Mouse (Mus musculus): ENCODE results near the gene Msh4. TPM values are rescaled to one million over a fixed set of nuclear protein-coding genes. Genes with fewer than 3 reads are reported as not detected.
A peak's percentile ranks its signal among the peaks of the same experiment; 100 is the strongest.

Msh4 gene
- polyA plus RNA-seq (2015; fragmentation: Nextera tagmentation; extraction: Ambion mirVana): 0.08 and 0.09 TPM in 2 replicates

DNA sequence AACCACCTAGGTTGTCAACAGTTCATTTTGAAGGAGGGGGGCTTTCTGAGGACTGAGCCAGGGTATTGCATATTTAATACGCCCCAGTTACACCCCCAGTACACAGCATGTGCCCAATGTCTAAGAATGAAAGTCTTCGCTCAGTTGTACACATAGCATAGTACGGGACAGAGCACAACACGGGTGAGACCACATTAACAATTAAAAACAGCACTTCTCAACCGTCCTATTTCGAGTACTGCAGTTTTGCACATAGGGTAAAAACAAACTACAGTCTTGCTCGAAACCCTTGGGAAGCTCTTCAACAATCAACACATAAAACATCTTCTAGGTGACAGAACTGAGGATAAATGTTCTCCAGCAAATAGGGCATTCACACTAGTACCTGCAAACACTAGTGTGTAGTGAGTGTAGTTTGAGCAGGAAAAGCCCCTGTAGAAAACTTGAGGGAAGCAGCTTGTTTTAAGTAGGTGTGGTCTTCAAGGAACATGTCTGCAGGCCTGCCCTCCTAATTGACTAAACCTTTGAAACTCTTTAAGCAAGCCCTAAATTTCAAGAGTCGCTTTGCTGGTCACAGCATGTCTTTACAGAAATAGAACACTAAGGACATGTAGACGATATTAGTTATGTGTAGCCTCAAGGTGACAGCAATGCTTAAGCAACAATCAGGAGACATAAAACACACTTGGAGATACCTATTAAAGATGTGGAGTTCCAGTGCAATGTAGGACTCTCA lies at the start of gene Msh4:
Msh4 (minus strand) TSS at position 3 of the 736 bp plus-strand sequence.
- peaks cover 77% of the 10 kb centered on the region for H3K36me3 ChIP-seq
- no peak within 1 kb of the TSS for H3K4me3 ChIP-seq
- H3K27ac ChIP-seq: no peak within 1 kb of the TSS
- H3K4me1 ChIP-seq: peaks cover 29% of the 10 kb centered on the region
- H3K4me2 ChIP-seq: no peak within 1 kb of the TSS
- 78% methylated on average over 9 of the region's 9 CpGs for WGBS
- H3K9me3 ChIP-seq: no peaks in the 10 kb centered on the region
- H3K27me3 ChIP-seq: no peaks in the 10 kb centered on the region
- H3K9ac ChIP-seq: no peak within 1 kb of the TSS
- no peak for ATAC-seq (ENCODE audit: insufficient number of reproducible peaks, low FRiP score, low TSS enrichment, low read depth)

GRCm38 (mm10) chr3:153948176-153948575 lies 42.2 kb upstream of the Msh4 start:
- no peaks in the 10 kb centered on the region for H3K9me3 ChIP-seq
- WGBS: 71% methylated on average over 2 of the region's 2 CpGs
- peaks cover 6% of the 10 kb centered on the region for H3K4me1 ChIP-seq
- no peak for ATAC-seq (ENCODE audit: insufficient number of reproducible peaks, low FRiP score, low TSS enrichment, low read depth)
- H3K36me3 ChIP-seq: no peaks in the 10 kb centered on the region
- H3K27ac ChIP-seq: no peak overlapping the region
- no peak overlapping the region for H3K9ac ChIP-seq
- no peak overlapping the region for H3K4me2 ChIP-seq
- H3K27me3 ChIP-seq: no peaks in the 10 kb centered on the region
- H3K4me3 ChIP-seq: no peak overlapping the region

- Histone ChIP-seq H3K36me3 (no peaks in the 10 kb centered on the region), H3K4me2 (no peak overlapping the region), H3K9me3 (no peaks in the 10 kb centered on the region), H3K27ac (no peak overlapping the region), H3K4me3 (no peak overlapping the region), H3K4me1 (peaks cover 14% of the 10 kb centered on the region), H3K27me3 (no peaks in the 10 kb centered on the region), H3K9ac (no peak overlapping the region)
- no peak for ATAC-seq (ENCODE audit: insufficient number of reproducible peaks, low FRiP score, low TSS enrichment, low read depth)
- 73% methylated on average over 4 of the region's 4 CpGs for WGBS
Measured at GRCm38 (mm10) chr3:153947271-153947670, 41.3 kb upstream of the Msh4 start.

GRCm38 (mm10) chr3:153944335-153944990 lies 38.5 kb upstream of the Msh4 start, which contains the start of gene Acadm:
TSS of gene Acadm (minus strand) at chr3:153944632.
- under 1% methylated on average over 41 of the region's 41 CpGs for WGBS
- Histone ChIP-seq H3K27ac (peak within 1 kb of the TSS; percentile 94), H3K4me1 (peaks cover 14% of the 10 kb centered on the region), H3K9ac (peak within 1 kb of the TSS; percentile 66), H3K9me3 (no peaks in the 10 kb centered on the region), H3K36me3 (peaks cover 10% of the 10 kb centered on the region; the same call in 1 of the 2 replicates), H3K4me3 (peak within 1 kb of the TSS; percentile 86), H3K27me3 (no peaks in the 10 kb centered on the region), H3K4me2 (peak within 1 kb of the TSS; percentile 64)
- ATAC-seq (ENCODE audit: insufficient number of reproducible peaks, low FRiP score, low TSS enrichment, low read depth): peak; percentile 97

DNA sequence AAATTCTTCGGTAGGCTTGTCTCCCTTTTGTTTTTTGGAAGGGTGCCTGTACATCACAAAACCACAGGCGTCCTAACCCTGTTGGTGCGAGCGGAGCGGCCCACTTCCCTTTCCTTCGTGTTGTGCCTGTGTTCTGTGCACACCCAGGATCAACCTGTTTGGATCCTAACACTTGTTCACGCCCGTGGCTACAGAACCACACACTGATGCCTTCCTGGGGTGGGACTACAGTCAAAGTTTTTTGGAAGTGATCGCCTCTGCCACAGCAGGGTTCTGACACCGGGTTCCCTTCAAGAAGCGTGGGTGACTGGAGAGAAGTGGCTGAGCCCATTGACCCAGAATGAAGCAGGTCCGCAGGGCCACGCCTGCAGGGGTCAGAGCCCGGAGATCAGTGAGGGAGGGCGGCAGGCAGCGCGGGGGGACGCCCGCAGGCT lies 38.0 kb upstream of the Msh4 start:
- ATAC-seq (ENCODE audit: insufficient number of reproducible peaks, low FRiP score, low TSS enrichment, low read depth): peak; percentile 41
- H3K4me3 ChIP-seq: peak overlapping the region; percentile 86
- H3K9ac ChIP-seq: peak overlapping the region; percentile 66
- no peaks in the 10 kb centered on the region for H3K27me3 ChIP-seq
- peaks cover 14% of the 10 kb centered on the region for H3K4me1 ChIP-seq
- H3K9me3 ChIP-seq: no peaks in the 10 kb centered on the region
- H3K27ac ChIP-seq: peak overlapping the region; percentile 94
- peaks cover 12% of the 10 kb centered on the region for H3K36me3 ChIP-seq
- H3K4me2 ChIP-seq: peak overlapping the region; percentile 64
- WGBS: under 1% methylated on average over 19 of the region's 19 CpGs

- peak overlapping the region; percentile 94 for H3K27ac ChIP-seq
- H3K9me3 ChIP-seq: no peaks in the 10 kb centered on the region
- WGBS: 11% methylated on average over 12 of the region's 12 CpGs
- H3K4me3 ChIP-seq: peak overlapping the region; percentile 86
- H3K36me3 ChIP-seq: peaks cover 19% of the 10 kb centered on the region
- H3K4me2 ChIP-seq: peak overlapping the region; percentile 64
- H3K9ac ChIP-seq: no peak overlapping the region
- H3K27me3 ChIP-seq: no peaks in the 10 kb centered on the region
- peaks cover 14% of the 10 kb centered on the region for H3K4me1 ChIP-seq
- no peak for ATAC-seq (ENCODE audit: insufficient number of reproducible peaks, low FRiP score, low TSS enrichment, low read depth)
Measured at GRCm38 (mm10) chr3:153943003-153943640, 37.2 kb upstream of the Msh4 start.

GRCm38 (mm10) chr3:153941613-153942012 lies 35.7 kb upstream of the Msh4 start:
- no peaks in the 10 kb centered on the region for H3K27me3 ChIP-seq
- no peak overlapping the region for H3K9ac ChIP-seq
- H3K4me2 ChIP-seq: no peak overlapping the region
- H3K27ac ChIP-seq: no peak overlapping the region
- H3K36me3 ChIP-seq: peaks cover 32% of the 10 kb centered on the region
- no peaks in the 10 kb centered on the region for H3K9me3 ChIP-seq
- H3K4me3 ChIP-seq: no peak overlapping the region
- no peak for ATAC-seq (ENCODE audit: insufficient number of reproducible peaks, low FRiP score, low TSS enrichment, low read depth)
- WGBS: 90% methylated on average over 13 of the region's 13 CpGs
- peaks cover 14% of the 10 kb centered on the region for H3K4me1 ChIP-seq

GRCm38 (mm10) chr3:153940486-153940885 lies 34.5 kb upstream of the Msh4 start:
- WGBS: 91% methylated on average over 9 of the region's 9 CpGs
- Histone ChIP-seq H3K4me2 (no peak overlapping the region), H3K4me3 (no peak overlapping the region), H3K9me3 (no peaks in the 10 kb centered on the region), H3K27ac (no peak overlapping the region), H3K4me1 (peaks cover 14% of the 10 kb centered on the region), H3K36me3 (peaks cover 42% of the 10 kb centered on the region), H3K27me3 (no peaks in the 10 kb centered on the region), H3K9ac (no peak overlapping the region)
- no peak for ATAC-seq (ENCODE audit: insufficient number of reproducible peaks, low FRiP score, low TSS enrichment, low read depth)

DNA sequence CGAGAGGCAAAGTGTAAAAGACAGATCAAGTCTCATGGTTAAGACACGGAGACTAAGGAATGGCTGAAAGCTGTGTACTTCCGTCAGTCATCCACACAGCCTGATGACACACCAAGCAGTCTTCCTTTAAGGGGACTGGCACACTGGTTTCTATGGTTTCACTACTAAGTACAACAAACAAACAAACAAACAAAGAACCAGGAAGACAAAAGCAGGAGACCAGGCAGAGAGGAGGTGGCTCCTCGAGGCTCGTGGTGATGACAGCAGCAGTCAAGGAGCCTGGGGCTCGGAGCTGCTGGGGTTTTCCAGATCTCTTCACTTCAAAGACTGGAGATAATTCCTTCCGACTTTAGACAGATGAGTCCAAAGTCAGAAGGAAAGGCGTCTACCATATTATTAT lies 34.1 kb upstream of the Msh4 start:
- ATAC-seq (ENCODE audit: insufficient number of reproducible peaks, low FRiP score, low TSS enrichment, low read depth): no peak
- Histone ChIP-seq H3K27ac (no peak overlapping the region), H3K4me2 (no peak overlapping the region), H3K4me3 (no peak overlapping the region), H3K9me3 (no peaks in the 10 kb centered on the region), H3K9ac (no peak overlapping the region), H3K4me1 (peaks cover 13% of the 10 kb centered on the region), H3K27me3 (no peaks in the 10 kb centered on the region), H3K36me3 (peaks cover 45% of the 10 kb centered on the region)
- WGBS: 81% methylated on average over 8 of the region's 8 CpGs

GRCm38 (mm10) chr3:153937116-153937810 lies 31.3 kb upstream of the Msh4 start:
- Histone ChIP-seq H3K9ac (no peak overlapping the region), H3K36me3 (peaks cover 68% of the 10 kb centered on the region), H3K9me3 (no peaks in the 10 kb centered on the region), H3K27ac (no peak overlapping the region), H3K4me1 (no peaks in the 10 kb centered on the region), H3K4me2 (no peak overlapping the region), H3K4me3 (no peak overlapping the region), H3K27me3 (no peaks in the 10 kb centered on the region)
- WGBS: 86% methylated on average over 17 of the region's 17 CpGs
- no peak for ATAC-seq (ENCODE audit: insufficient number of reproducible peaks, low FRiP score, low TSS enrichment, low read depth)

DNA sequence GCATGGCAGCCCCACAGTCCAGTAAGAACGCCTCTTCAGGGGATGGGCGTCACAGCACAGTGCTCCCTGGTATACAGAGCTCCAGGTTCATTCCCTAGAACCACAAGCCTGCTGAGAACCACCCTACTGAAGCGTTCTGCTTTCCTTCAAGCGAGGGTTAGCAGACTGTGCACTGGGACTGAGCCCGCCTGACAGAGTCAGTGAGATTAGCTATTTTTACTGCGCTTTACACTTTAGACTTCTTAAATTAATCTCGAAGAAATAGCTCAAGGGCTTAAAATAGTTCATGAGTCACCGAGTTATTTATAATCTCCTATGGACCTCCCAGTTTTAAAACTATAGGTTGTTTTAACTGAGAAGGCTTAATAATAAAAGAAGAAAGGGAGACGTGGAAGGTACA lies 29.9 kb upstream of the Msh4 start:
- Histone ChIP-seq H3K36me3 (peaks cover 68% of the 10 kb centered on the region), H3K4me2 (no peak overlapping the region), H3K4me1 (no peaks in the 10 kb centered on the region), H3K4me3 (no peak overlapping the region), H3K9ac (no peak overlapping the region), H3K27ac (no peak overlapping the region), H3K9me3 (no peaks in the 10 kb centered on the region), H3K27me3 (no peaks in the 10 kb centered on the region)
- 83% methylated on average over 9 of the region's 9 CpGs for WGBS
- ATAC-seq (ENCODE audit: insufficient number of reproducible peaks, low FRiP score, low TSS enrichment, low read depth): no peak
